Mouse (Mus musculus): Measurements from ENCODE around the gene Anapc7. TPM values are rescaled to one million over a fixed set of nuclear protein-coding genes. Genes with fewer than 3 reads are reported as not detected.
A peak's percentile ranks its signal among the peaks of the same experiment; 100 is the strongest.

Anapc7 gene
- polyA plus RNA-seq, 1 experiment from 2014 or later, result 30.2 TPM

GRCm38 (mm10) chr5:122392227-122393004, 29.1 kb upstream of the Anapc7 start:
- 9% methylated on average over 19 of the region's 19 CpGs for WGBS
- ATAC-seq (replicated peaks; ENCODE audit: insufficient number of reproducible peaks, insufficient read depth, low FRiP score, low read depth), result peak; percentile 38; the same call in 1 of the 2 replicates
- H3K27ac ChIP-seq, result peak overlapping the region; percentile 64
- H3K4me3 ChIP-seq, result peak overlapping the region; percentile 75
- no peaks in the 10 kb centered on the region; the same call in 1 of the 2 replicates for H3K36me3 ChIP-seq
- no peaks in the 10 kb centered on the region for H3K27me3 ChIP-seq
- no peaks in the 10 kb centered on the region for H3K9me3 ChIP-seq (replicated peaks)
- H3K9ac ChIP-seq, result peak overlapping the region; percentile 79
- peak overlapping the region; percentile 73 for H3K4me2 ChIP-seq
- H3K4me1 ChIP-seq (replicated peaks), result peaks cover 11% of the 10 kb centered on the region

GRCm38 (mm10) chr5:122393887-122394286, 27.6 kb upstream of the Anapc7 start:
- H3K27ac ChIP-seq, result no peak overlapping the region
- H3K4me3 ChIP-seq, result no peak overlapping the region
- H3K9me3 ChIP-seq (replicated peaks), result no peaks in the 10 kb centered on the region
- no peaks in the 10 kb centered on the region; the same call in 1 of the 2 replicates for H3K36me3 ChIP-seq
- H3K4me1 ChIP-seq (replicated peaks), result peaks cover 18% of the 10 kb centered on the region
- H3K4me2 ChIP-seq, result no peak overlapping the region
- H3K27me3 ChIP-seq, result no peaks in the 10 kb centered on the region
- WGBS, result 53% methylated on average over 2 of the region's 2 CpGs
- no peak for ATAC-seq (replicated peaks; ENCODE audit: insufficient number of reproducible peaks, insufficient read depth, low FRiP score, low read depth)
- no peak overlapping the region for H3K9ac ChIP-seq

GRCm38 (mm10) chr5:122396791-122397190, 24.7 kb upstream of the Anapc7 start:
- Histone ChIP-seq H3K4me2 (no peak overlapping the region), H3K36me3 (peaks cover 5% of the 10 kb centered on the region; the same call in 1 of the 2 replicates), H3K4me1 (replicated peaks) (peaks cover 37% of the 10 kb centered on the region), H3K4me3 (no peak overlapping the region), H3K9me3 (replicated peaks) (no peaks in the 10 kb centered on the region), H3K27me3 (no peaks in the 10 kb centered on the region), H3K27ac (peak overlapping the region; percentile 82), H3K9ac (no peak overlapping the region)
- peak; percentile 25; the same call in 1 of the 2 replicates for ATAC-seq (replicated peaks; ENCODE audit: insufficient number of reproducible peaks, insufficient read depth, low FRiP score, low read depth)
- WGBS, result 69% methylated on average over 10 of the region's 10 CpGs

- H3K4me3 ChIP-seq, result no peak overlapping the region
- H3K36me3 ChIP-seq, result peaks cover 5% of the 10 kb centered on the region; the same call in 1 of the 2 replicates
- peak overlapping the region; percentile 82 for H3K27ac ChIP-seq
- no peak overlapping the region for H3K4me2 ChIP-seq
- 91% methylated on average over 8 of the region's 8 CpGs for WGBS
- no peaks in the 10 kb centered on the region for H3K9me3 ChIP-seq (replicated peaks)
- no peak overlapping the region for H3K9ac ChIP-seq
- ATAC-seq (replicated peaks; ENCODE audit: insufficient number of reproducible peaks, insufficient read depth, low FRiP score, low read depth), result no peak
- no peaks in the 10 kb centered on the region for H3K27me3 ChIP-seq
- peaks cover 39% of the 10 kb centered on the region for H3K4me1 ChIP-seq (replicated peaks)
Observed at GRCm38 (mm10) chr5:122397495-122397894, 24.0 kb upstream of the Anapc7 start.

GRCm38 (mm10) chr5:122399871-122400270, 21.6 kb upstream of the Anapc7 start:
- Histone ChIP-seq H3K27me3 (no peaks in the 10 kb centered on the region), H3K4me1 (replicated peaks) (peaks cover 39% of the 10 kb centered on the region), H3K27ac (peak overlapping the region; percentile 53; the same call in 1 of the 2 replicates), H3K36me3 (peaks cover 24% of the 10 kb centered on the region), H3K4me2 (no peak overlapping the region), H3K4me3 (no peak overlapping the region), H3K9ac (no peak overlapping the region), H3K9me3 (replicated peaks) (no peaks in the 10 kb centered on the region)
- 86% methylated on average over 8 of the region's 8 CpGs for WGBS
- ATAC-seq (replicated peaks; ENCODE audit: insufficient number of reproducible peaks, insufficient read depth, low FRiP score, low read depth), result no peak

- Histone ChIP-seq H3K4me1 (replicated peaks) (peaks cover 39% of the 10 kb centered on the region), H3K27me3 (no peaks in the 10 kb centered on the region), H3K9ac (no peak overlapping the region), H3K9me3 (replicated peaks) (no peaks in the 10 kb centered on the region), H3K4me3 (no peak overlapping the region), H3K4me2 (no peak overlapping the region), H3K27ac (peak overlapping the region; percentile 53), H3K36me3 (peaks cover 33% of the 10 kb centered on the region)
- 51% methylated on average over 18 of the region's 18 CpGs for WGBS
- 0 out of 2 replicates have a peak, but pooled peaks have one; percentile 24 for ATAC-seq (replicated peaks; ENCODE audit: insufficient number of reproducible peaks, insufficient read depth, low FRiP score, low read depth)
Observed at GRCm38 (mm10) chr5:122400628-122401302, 20.7 kb upstream of the Anapc7 start.

- H3K36me3 ChIP-seq, result peaks cover 38% of the 10 kb centered on the region
- ATAC-seq (replicated peaks; ENCODE audit: insufficient number of reproducible peaks, insufficient read depth, low FRiP score, low read depth), result no peak
Observed at GRCm38 (mm10) chr5:122401303-122401640, 20.2 kb upstream of the Anapc7 start.

GRCm38 (mm10) chr5:122402160-122402559, 19.3 kb upstream of the Anapc7 start:
- ATAC-seq (replicated peaks; ENCODE audit: insufficient number of reproducible peaks, insufficient read depth, low FRiP score, low read depth), result no peak
- WGBS, result 85% methylated on average over 13 of the region's 13 CpGs
- H3K4me1 ChIP-seq (replicated peaks), result peaks cover 37% of the 10 kb centered on the region
- H3K9ac ChIP-seq, result no peak overlapping the region
- H3K27ac ChIP-seq, result peak overlapping the region; percentile 66
- H3K9me3 ChIP-seq (replicated peaks), result no peaks in the 10 kb centered on the region
- H3K4me2 ChIP-seq, result no peak overlapping the region
- H3K36me3 ChIP-seq, result peaks cover 47% of the 10 kb centered on the region
- H3K27me3 ChIP-seq, result no peaks in the 10 kb centered on the region
- no peak overlapping the region for H3K4me3 ChIP-seq

More at GRCm38 (mm10) chr5:122401303-122401640, 20.2 kb upstream of the Anapc7 start:
- 25% methylated on average over 8 of the region's 8 CpGs for WGBS
- peaks cover 39% of the 10 kb centered on the region for H3K4me1 ChIP-seq (replicated peaks)
- H3K27me3 ChIP-seq, result no peaks in the 10 kb centered on the region
- no peaks in the 10 kb centered on the region for H3K9me3 ChIP-seq (replicated peaks)
- no peak overlapping the region for H3K27ac ChIP-seq
- no peak overlapping the region for H3K4me2 ChIP-seq
- no peak overlapping the region for H3K4me3 ChIP-seq
- no peak overlapping the region for H3K9ac ChIP-seq

GRCm38 (mm10) chr5:122402772-122403171, 18.7 kb upstream of the Anapc7 start:
- Histone ChIP-seq H3K9ac (no peak overlapping the region), H3K36me3 (peaks cover 51% of the 10 kb centered on the region), H3K27me3 (no peaks in the 10 kb centered on the region), H3K4me1 (replicated peaks) (peaks cover 37% of the 10 kb centered on the region), H3K27ac (peak overlapping the region; percentile 66), H3K4me2 (no peak overlapping the region), H3K9me3 (replicated peaks) (no peaks in the 10 kb centered on the region), H3K4me3 (no peak overlapping the region)
- peak; percentile 82 for ATAC-seq (replicated peaks; ENCODE audit: insufficient number of reproducible peaks, insufficient read depth, low FRiP score, low read depth)
- 56% methylated on average over 5 of the region's 5 CpGs for WGBS

- ATAC-seq (replicated peaks; ENCODE audit: insufficient number of reproducible peaks, insufficient read depth, low FRiP score, low read depth), result no peak
- Histone ChIP-seq H3K4me1 (replicated peaks) (peaks cover 35% of the 10 kb centered on the region), H3K9ac (no peak overlapping the region), H3K9me3 (replicated peaks) (no peaks in the 10 kb centered on the region), H3K4me3 (no peak overlapping the region), H3K27me3 (no peaks in the 10 kb centered on the region), H3K27ac (peak overlapping the region; percentile 66), H3K4me2 (no peak overlapping the region), H3K36me3 (peaks cover 52% of the 10 kb centered on the region)
- 89% methylated on average over 12 of the region's 12 CpGs for WGBS
Observed at GRCm38 (mm10) chr5:122403362-122403761, 18.1 kb upstream of the Anapc7 start.

- Histone ChIP-seq H3K4me1 (replicated peaks) (peaks cover 20% of the 10 kb centered on the region), H3K27ac (no peak overlapping the region), H3K4me3 (no peak overlapping the region), H3K4me2 (no peak overlapping the region), H3K36me3 (peaks cover 50% of the 10 kb centered on the region), H3K9me3 (replicated peaks) (no peaks in the 10 kb centered on the region), H3K9ac (no peak overlapping the region), H3K27me3 (no peaks in the 10 kb centered on the region)
- WGBS, result 93% methylated on average over 10 of the region's 10 CpGs
- ATAC-seq (replicated peaks; ENCODE audit: insufficient number of reproducible peaks, insufficient read depth, low FRiP score, low read depth), result no peak
Observed at GRCm38 (mm10) chr5:122405537-122405936, 16.0 kb upstream of the Anapc7 start.

Measured in heart, embryonic 15.5 days (tissue).